Mouse (Mus musculus) naive thymus-derived CD4-positive, alpha-beta T cell, adult 2 months (primary cell): ENCODE measurements around the gene Alx1.

Source experiments
- DNase-seq: peaks from one replicate; pipeline ENCODE4 v3.0.0-alpha.2; 2011; ENCODE audit warnings: low read depth

Alx1 gene

DNA sequence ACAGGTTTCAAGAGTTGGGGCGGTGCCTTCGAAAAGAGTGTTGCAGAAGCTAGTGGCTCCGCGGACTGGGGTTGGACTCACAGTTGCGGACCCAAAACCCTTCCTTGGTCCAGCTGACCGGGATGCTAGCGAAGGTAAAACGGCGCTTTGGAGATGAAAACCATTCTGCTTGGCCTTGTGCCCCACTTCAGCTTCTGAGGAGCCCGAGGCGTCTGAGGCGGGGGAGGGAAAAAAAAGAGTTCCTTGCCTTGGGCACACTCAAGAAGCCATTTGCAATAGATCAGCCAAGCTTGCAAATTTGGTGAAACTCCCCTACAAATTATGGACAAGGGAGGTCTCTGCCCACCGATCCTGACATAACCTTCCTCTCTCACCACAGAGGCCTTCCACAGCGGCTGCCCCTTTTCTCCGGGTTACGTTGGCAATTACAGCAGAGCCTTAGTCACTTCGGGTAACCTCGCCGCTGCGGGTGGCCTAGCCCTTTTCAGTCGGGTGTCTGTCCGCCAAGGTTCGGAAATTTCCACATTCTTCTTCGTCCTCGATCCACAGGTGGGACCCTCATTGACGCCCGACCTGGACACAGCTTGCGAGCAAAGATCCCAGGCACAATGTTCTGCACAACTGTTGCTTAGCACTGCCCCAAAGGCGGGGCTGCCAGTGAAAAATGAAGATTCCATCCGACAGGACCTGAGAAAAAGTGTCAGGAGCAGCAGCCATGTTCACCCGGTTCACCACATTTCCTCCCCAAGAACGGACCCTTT lies at the start of gene Alx1:
Gene Alx1, minus strand, starts transcription at position 486 of the 761 bp plus-strand sequence.
- DNase-seq: no peak

DNA sequence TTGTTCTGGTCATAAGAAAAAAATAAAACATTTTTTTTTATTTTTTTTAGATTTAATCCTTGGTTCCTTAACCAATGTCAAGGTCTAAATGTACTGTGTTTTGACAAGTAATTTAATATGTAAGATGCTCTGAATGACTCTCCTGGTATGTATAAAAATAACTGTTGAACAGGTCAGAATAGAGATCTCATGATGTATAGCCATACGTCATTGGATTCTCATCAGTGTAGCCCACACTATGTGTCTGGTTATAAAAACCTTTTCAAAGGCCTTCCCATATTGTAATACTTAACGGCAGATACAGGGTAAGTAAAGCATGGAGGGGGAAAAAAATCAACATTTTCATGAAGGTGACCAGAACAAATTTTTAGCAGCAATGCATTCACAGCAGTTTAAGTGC lies 19.6 kb upstream of the Alx1 start:
- DNase-seq: no peak

DNA sequence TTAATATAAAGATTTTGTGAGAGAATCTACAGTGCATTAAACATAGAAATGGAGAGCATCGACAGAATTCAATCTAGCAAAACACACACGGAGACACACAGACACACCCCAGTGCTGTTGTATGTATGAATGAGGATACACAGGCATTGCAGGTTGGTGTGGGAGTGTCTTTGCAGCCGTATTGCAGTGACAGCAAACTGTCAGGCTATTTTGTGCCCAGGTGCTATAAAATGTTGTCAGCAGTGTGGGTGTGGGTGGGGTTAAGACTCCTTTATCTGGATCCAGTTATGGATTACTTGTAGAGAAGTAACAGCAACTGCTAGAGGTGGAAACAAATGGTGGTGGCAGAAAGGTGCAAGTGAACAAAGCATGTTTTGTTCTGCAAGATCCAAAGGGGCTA lies 16.6 kb upstream of the Alx1 start:
- no peak for DNase-seq

DNA sequence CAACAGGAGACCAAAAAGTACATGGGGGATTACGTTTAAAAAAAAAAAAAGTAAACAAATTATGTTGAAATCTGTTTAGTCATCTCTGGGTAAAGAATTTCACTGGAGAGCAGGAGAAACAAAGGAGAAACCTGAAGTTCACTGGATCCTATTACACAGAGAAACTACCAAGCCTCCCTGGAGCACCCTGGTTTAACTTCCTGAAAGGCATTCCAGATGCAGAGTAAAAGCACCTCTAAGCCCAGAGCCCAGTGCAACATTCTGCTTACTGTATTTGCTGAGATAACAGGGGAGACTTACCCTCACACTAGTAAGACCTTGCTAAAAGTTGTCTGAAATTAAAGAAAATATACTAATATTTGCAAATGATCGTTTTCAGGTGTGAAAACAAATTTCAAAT lies 15.0 kb upstream of the Alx1 start:
- no peak for DNase-seq

DNA sequence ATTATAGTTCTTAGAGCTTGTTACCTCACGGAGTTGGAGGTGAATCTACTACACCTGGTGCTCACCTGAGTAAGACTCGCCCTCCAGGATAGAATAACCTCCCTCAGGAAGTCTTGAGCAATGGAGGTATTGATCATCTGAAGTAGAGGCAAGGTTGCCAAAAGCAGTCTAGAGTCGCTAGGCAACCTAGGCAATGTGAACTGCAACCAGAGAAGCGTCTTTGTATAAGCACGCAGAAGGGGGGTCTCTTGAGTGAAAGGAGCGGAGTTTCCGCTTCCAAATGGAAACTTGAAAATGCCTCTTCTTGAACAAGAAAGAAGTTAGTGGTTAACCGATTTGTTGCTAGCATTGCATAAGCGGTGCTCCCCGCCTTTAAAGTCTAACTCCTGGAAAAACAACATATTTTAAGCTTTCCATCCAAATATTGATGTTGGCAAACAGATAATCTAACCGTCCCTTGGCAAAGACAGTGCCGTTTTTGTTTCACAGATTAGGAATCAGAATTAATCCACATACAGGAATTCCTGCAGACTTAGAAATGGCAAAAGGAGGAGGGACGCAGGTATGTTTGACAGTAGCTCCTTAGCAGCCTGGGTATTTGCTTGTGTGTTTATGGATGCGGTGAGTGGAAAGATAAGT lies 5.1 kb upstream of the Alx1 start:
- DNase-seq: no peak

DNA sequence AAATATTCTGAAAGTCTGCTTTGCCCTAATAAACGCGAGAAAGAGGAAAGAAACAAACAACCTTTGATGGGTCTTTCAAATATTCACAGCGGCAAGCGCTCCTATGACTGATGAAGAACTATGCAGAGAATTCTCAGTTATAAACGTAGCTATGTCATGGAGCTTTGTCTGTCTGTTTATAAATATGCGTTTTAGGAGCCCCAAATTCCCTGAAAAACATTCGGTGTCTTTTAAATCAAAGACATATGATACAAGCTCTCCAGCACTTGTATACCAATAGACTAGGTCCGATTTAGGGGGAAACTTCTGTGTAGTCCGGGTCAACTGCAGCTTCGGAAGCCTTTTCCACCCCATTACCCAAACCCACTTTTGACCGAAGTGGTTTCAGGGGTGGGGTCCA lies 916 bp upstream of the Alx1 start:
- DNase-seq: no peak

DNA sequence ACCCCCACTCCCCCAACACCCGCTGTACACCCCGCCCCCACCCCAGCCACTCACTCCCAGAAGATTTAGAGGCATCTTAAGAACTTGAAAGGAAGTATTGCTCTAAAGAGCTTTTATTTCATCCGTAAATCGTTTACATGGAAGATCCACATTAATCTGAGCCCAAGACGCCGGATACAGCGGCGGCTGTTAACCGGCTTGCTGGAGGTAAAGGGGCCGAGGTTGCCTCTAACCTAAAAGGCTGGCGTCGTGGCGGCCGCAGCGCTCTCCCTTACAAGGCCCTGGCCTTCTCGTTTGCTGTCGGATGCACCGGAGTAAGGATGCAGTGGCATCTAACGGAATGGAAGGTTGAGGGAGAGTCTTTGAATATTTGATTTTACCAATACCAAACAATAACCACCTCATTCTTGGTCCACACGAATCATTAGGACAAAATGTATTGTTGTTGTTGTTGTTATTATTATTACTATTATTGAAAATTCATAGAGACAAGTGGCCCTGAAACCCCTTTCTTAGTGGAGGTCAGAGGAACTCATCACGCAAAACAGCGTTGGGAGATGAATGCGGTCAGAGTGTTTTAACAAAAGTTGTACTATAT lies 784 bp downstream of the Alx1 start:
- no peak for DNase-seq

DNA sequence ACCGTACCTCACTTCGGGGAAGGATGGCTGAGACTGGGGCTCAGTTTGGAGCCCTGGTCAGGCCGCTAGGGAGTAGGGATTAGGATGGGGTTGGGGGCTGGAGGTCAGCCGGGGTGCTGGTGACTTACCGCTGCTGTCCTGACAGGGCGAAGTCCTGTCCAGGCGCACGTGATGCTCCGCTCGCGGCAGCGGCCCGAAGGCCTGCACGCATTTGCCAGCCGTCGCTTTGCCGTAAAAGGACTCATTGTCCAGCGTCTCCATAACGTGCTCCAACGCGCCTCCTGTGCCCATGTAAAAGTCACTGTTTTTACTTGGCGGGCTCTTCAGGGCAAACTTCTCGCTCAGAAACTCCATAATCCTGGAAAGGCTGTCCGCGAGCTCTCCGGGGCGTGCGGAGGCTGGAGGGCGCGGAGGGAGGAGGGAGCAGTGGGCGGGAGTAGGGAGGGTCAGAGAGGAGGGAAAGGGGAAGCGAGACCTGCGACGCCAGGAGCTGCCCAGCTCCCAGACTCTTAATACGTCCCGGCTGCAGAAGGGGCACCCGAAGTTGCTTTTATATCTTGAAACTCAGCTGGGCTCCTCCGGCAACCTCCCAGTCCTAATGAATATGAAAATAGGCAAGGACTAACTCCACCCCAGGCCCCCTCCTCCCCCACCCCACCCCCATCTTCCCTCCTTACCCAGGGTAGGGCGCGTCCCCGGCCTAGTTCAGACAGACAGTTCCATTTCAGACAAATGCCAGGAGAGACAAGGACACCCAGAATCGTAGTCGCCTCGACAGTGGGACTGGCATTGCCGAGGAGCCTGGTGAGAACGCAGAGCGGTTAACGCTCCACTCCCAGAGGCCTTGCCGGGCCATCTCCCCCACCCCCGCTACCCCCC lies 1.5 kb downstream of the Alx1 start:
- DNase-seq: no peak

DNA sequence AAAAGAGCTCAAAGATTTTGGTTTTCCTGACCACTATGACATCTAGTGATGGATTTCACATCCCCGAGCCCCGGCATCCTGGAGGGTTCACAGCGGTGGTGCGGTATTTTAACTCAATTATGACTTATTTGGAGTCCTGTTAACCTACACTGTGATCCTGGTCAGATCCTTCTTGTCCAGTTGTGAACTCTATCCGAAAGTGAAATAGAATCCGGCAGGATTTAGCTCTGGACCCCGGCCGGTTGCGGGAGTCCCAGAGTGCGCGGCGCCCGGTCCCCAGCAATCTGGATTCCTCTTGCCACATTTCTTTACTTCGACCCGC lies 2.1 kb downstream of the Alx1 start:
- no peak for DNase-seq

DNA sequence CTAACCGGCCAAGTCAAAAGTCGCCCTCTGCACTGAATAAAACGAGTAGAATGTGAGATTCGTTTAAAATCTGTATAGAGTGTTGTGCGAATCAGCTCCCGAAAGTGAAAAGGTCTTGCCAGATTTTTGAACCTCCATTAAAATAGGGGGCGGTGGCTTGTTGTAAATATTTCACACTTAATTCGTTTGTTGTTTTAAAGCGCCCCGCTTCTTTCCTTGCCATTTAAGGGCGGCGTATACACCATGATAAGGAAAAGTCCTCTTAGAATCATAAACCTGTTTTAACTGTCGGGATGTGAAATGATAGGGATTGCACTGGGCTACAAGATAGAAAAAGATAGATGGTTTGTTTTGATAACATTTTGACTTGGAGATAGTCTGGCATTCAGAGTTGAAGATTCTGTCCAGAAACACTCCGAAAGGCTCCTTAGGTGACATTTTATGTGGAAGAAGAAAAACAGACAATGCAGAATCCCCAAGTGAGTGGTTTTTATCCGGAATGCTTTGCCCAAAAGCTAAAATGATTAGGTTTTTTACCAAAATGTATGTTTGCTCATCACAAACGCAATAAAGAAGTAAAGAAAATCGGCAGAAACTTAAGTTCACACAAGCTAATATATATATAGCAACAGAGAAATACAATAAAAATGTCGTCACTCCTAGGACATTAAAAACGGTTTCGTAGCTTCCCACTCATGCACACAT lies 2.6 kb downstream of the Alx1 start:
- DNase-seq: no peak

DNA sequence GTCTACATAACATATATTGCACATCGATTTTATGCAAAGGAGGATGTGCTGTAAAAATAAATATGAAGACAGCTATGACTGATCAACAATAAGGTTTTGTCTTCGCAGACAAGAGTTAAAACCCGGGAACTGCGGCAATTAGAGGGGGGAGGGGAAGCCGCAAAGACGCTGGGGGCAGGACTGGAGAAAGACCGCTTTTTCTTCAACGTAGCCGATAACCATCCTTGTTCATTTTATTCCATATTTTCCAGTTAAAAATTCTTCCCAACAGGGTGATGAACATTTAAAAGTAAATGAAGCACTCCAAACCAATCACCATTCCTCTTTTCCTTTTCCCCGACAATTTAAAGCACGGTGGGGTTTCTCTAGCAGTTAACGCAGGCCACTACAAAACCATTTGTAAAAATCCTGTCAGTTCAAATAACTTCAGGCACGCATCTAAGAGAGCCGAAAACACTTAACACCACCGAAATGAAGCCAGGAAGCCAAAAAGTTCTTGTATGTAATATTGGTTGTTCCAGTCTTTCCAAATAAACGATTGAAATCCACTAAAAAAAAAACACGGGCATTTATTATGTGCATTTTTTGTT lies 3.3 kb downstream of the Alx1 start:
- DNase-seq: no peak

DNA sequence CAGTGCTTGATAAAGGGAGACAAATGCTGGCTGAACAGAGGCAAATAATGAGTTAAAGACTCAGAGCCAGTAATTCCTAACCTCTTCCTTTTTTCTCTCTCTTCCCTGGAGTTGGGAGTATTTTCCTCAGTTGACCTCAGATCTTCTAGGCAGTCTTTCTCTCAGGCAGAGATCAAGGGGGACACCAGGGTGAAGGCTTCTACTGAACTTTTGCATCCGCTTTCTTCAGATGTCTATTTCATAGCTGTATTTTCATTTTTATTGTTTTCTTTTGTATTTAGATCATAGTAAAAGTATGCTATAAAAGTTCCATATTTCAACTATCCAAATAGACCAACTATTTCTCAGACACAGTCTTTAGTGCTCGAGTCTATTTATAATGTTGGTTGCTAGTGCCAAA lies 27.5 kb downstream of the Alx1 start:
- no peak for DNase-seq

DNA sequence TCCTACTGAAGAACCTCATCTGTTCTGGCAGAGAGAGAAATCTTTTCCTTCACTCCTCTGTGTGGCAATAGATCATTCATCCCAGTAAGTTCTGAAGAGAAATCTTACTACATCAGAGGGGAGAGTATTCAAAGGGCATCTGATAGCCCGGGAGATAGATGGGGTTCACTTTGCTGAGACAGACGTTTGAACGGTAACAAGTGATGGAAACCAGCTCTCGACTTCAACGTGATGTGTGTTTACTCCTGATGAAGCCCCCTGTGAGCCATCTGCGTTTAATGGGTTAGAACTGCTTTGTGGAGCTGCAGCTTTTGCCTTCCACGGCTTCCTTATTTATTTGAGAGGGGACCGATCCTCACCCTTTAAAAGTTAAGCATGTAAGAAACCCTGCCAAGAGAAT lies 29.1 kb downstream of the Alx1 start:
- DNase-seq: no peak

DNA sequence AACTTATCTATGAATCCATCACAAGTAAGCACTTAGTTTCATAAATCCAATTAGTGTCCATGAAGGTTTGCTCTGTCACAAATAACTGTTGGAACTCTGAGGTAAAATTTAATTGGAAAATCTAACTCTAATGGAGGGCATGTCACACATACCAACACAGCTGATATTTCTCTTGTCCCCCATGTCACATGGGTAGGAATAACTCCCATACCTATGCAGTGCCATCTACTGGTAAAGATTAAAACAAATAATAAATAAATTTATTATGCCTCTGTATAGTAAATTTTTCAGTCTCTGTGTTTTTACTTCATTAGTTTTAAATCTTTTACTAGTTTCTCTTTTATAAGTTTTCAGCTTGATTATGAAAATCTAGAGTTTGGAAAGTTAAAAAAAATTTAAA lies 30.4 kb downstream of the Alx1 start:
- DNase-seq: no peak

DNA sequence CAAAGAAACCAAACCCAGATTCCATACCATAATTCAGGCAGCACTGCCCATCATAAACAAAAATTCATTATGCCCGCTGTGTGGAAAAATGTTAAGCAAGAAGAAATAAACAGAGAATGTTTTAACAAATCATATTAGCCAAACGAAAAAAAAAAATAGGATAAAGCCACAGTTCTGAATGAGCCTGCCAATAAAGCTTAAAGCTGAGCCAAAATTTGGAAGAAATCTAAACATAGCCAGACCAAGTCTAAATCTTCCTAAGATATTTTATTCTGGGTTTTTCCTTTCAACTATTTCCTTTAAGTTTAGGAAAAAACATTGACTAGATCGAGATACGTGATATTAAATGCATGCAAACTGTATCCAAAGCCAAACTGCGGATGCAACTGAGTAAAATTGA lies 54.9 kb downstream of the Alx1 start:
- no peak for DNase-seq

DNA sequence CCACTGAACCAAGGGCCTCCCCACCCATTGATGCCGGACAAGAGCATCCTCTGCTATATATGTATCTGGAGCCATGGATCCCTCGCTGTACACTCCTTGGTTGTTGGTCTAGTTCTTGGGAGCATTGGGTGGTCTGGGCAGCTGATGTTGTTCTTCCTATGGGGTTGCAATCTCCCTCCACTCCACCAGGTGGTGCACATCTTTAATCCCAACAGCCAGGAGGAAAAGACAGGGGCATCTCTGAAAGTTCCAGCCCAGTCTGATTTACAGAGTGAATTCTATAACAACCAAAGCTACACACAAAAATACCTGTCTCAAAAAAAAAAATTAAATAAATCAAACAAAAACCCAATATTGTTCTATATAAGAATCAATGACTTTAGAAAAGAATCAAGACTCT lies 70.4 kb downstream of the Alx1 start:
- DNase-seq: no peak
